Comparison of ENCODE assay signal across 8 mouse cellular contexts in genomic region chr6:125377582-125378451, GRCm38 (mm10). TPM values are rescaled to one million over a fixed set of nuclear protein-coding genes. Genes with fewer than 3 reads are reported as not detected.
DNase-seq lines count a peak whose midpoint lies in the region; ATAC-seq and TF ChIP-seq lines count a peak whose summit lies in the region.

No protein-coding gene starts in this region.

- peak; percentile 35 for DNase-seq in hindbrain, embryonic 11.5 days (ENCODE audit: low spot score)
- peak; percentile 33 for DNase-seq in brain, embryonic 14.5 days (ENCODE audit: low read depth)
- DNase-seq in kidney, postnatal 36 days: peak; percentile 95
- peak; percentile 75 to 81 for DNase-seq in urinary bladder, postnatal 4 days (ENCODE audit: low spot score in 2 of 2)
- DNase-seq in right cerebral cortex, postnatal 14 days: no peak

- no peaks in the 10 kb centered on the region for H3K9me3 ChIP-seq in hindbrain, embryonic 11.5 days (ENCODE audit: control insufficient read depth, low read length)
- no peaks in the 10 kb centered on the region for H3K9me3 ChIP-seq in hindbrain, embryonic 16.5 days (ENCODE audit: control insufficient read depth, low read length)
- H3K9me3 ChIP-seq in heart, embryonic 12.5 days (replicated peaks): no peaks in the 10 kb centered on the region

- 0 out of 2 replicates have a peak, but pooled peaks have one; percentile 34 for ATAC-seq in hindbrain, embryonic 11.5 days (ENCODE audit: low FRiP score)
- ATAC-seq in hindbrain, embryonic 16.5 days: no peak
- ATAC-seq in heart, embryonic 12.5 days (ENCODE audit: insufficient number of reproducible peaks, low FRiP score): peak; percentile 29; the same call in 1 of the 2 replicates
- ATAC-seq in megakaryocyte progenitor cell, adult 5-6 weeks (replicated peaks; ENCODE audit: poor library complexity): peak; percentile 94

- H3K27me3 ChIP-seq in hindbrain, embryonic 11.5 days (ENCODE audit: control insufficient read depth, insufficient read depth, low read length): peaks cover 40% of the 10 kb centered on the region
- H3K27me3 ChIP-seq in hindbrain, embryonic 16.5 days (replicated peaks; ENCODE audit: control insufficient read depth, insufficient read depth, low read length): peaks cover 30% of the 10 kb centered on the region
- H3K27me3 ChIP-seq in heart, embryonic 12.5 days (replicated peaks): peaks cover 97% of the 10 kb centered on the region

- no peak for TF ChIP-seq POLR2A in brain, embryonic 14.5 days (IDR thresholded peaks at IDR 0.05; ENCODE audit: borderline replicate concordance, extremely low read depth, insufficient read depth, insufficient read length, poor library complexity, severe bottlenecking)

- H3K4me1 ChIP-seq in hindbrain, embryonic 11.5 days (replicated peaks; ENCODE audit: control insufficient read depth, insufficient read depth, low read length): peaks cover 6% of the 10 kb centered on the region; the same call in 1 of the 2 replicates
- peaks cover 10% of the 10 kb centered on the region for H3K4me1 ChIP-seq in hindbrain, embryonic 16.5 days (ENCODE audit: control insufficient read depth, insufficient read depth, low read depth, low read length)
- peaks cover 25% of the 10 kb centered on the region for H3K4me1 ChIP-seq in heart, embryonic 12.5 days (replicated peaks)

- TF ChIP-seq CTCF in brain, embryonic 14.5 days (IDR thresholded peaks at IDR 0.05; ENCODE audit: borderline replicate concordance, extremely low read depth, insufficient read depth, insufficient read length): no peak

- no peak overlapping the region for H3K9ac ChIP-seq in hindbrain, embryonic 11.5 days (ENCODE audit: low read depth, low read length)
- H3K9ac ChIP-seq in hindbrain, embryonic 16.5 days (ENCODE audit: low read depth, low read length): no peak overlapping the region
- H3K9ac ChIP-seq in heart, embryonic 12.5 days: no peak overlapping the region

- no peak overlapping the region for H3K4me3 ChIP-seq in hindbrain, embryonic 11.5 days (ENCODE audit: low read depth, low read length)
- no peak overlapping the region for H3K4me3 ChIP-seq in hindbrain, embryonic 16.5 days (ENCODE audit: low read length)
- H3K4me3 ChIP-seq in heart, embryonic 12.5 days: no peak overlapping the region

- no peak overlapping the region for H3K4me2 ChIP-seq in hindbrain, embryonic 11.5 days (replicated peaks; ENCODE audit: low read depth, low read length)
- H3K4me2 ChIP-seq in hindbrain, embryonic 16.5 days (ENCODE audit: low read length): no peak overlapping the region; the same call in 1 of the 2 replicates
- H3K4me2 ChIP-seq in heart, embryonic 12.5 days: peak overlapping the region; percentile 5

- no peaks in the 10 kb centered on the region for H3K36me3 ChIP-seq in hindbrain, embryonic 11.5 days (ENCODE audit: control insufficient read depth, insufficient read depth, low read length)
- H3K36me3 ChIP-seq in hindbrain, embryonic 16.5 days (ENCODE audit: control insufficient read depth, insufficient read depth, low read length): no peaks in the 10 kb centered on the region
- no peaks in the 10 kb centered on the region for H3K36me3 ChIP-seq in heart, embryonic 12.5 days

- H3K27ac ChIP-seq in hindbrain, embryonic 11.5 days (ENCODE audit: low read depth, low read length): no peak overlapping the region
- no peak overlapping the region for H3K27ac ChIP-seq in hindbrain, embryonic 16.5 days (ENCODE audit: low read depth, low read length)
- H3K27ac ChIP-seq in heart, embryonic 12.5 days (ENCODE audit: poor library complexity, severe bottlenecking): no peak overlapping the region

- 34% methylated on average over 16 of the region's 16 CpGs for WGBS in hindbrain, embryonic 11.5 days
- WGBS in hindbrain, embryonic 16.5 days: 36% methylated on average over 16 of the region's 16 CpGs
- 35% methylated on average over 16 of the region's 16 CpGs for WGBS in heart, embryonic 12.5 days

RNA-seq across cellular contexts. Expression of gene Plekhg6, which starts 2.8 kb away (rescaled TPM):
- polyA plus RNA-seq in hindbrain, embryonic 11.5 days (2014; fragmentation: Nextera tagmentation; extraction: Ambion mirVana): 0.06 and 0.19 TPM in 2 replicates
- 0.30 and 0.41 TPM in 2 replicates for polyA plus RNA-seq in hindbrain, embryonic 16.5 days (2015; fragmentation: Nextera tagmentation; extraction: Ambion mirVana)
- polyA plus RNA-seq in brain, embryonic 14.5 days (2012; rRNA removed): 0.13 and 0.23 TPM in 2 replicates
- polyA plus RNA-seq in heart, embryonic 12.5 days (2016; fragmentation: Nextera tagmentation; extraction: Ambion mirVana): not detected in 2 replicates
- not detected in 2 replicates for total RNA-seq in megakaryocyte progenitor cell, adult 5-6 weeks (2015)
- total RNA-seq in megakaryocyte progenitor cell, adult 5-6 weeks (2017): not detected in 2 replicates

RNA-seq across cellular contexts. Expression of gene Tnfrsf1a, which starts 28.7 kb away (rescaled TPM):
- polyA plus RNA-seq in hindbrain, embryonic 11.5 days (2014; fragmentation: Nextera tagmentation; extraction: Ambion mirVana): 25.2 and 25.9 TPM in 2 replicates
- 15.1 and 18.3 TPM in 2 replicates for polyA plus RNA-seq in hindbrain, embryonic 16.5 days (2015; fragmentation: Nextera tagmentation; extraction: Ambion mirVana)
- 18.5 and 19.4 TPM in 2 replicates for polyA plus RNA-seq in brain, embryonic 14.5 days (2012; rRNA removed)
- polyA plus RNA-seq in heart, embryonic 12.5 days (2016; fragmentation: Nextera tagmentation; extraction: Ambion mirVana): 37.2 and 37.9 TPM in 2 replicates
- total RNA-seq in megakaryocyte progenitor cell, adult 5-6 weeks (2015): 56.9 and 61.8 TPM in 2 replicates
- total RNA-seq in megakaryocyte progenitor cell, adult 5-6 weeks (2017): 56.6 and 57.1 TPM in 2 replicates

RNA-seq across cellular contexts. Expression of gene Scnn1a, which starts 57.4 kb away (rescaled TPM):
- 0.45 and 0.96 TPM in 2 replicates for polyA plus RNA-seq in hindbrain, embryonic 11.5 days (2014; fragmentation: Nextera tagmentation; extraction: Ambion mirVana)
- polyA plus RNA-seq in hindbrain, embryonic 16.5 days (2015; fragmentation: Nextera tagmentation; extraction: Ambion mirVana): 0.69 and 0.70 TPM in 2 replicates
- 0.54 and 0.62 TPM in 2 replicates for polyA plus RNA-seq in brain, embryonic 14.5 days (2012; rRNA removed)
- 0.70 and 0.80 TPM in 2 replicates for polyA plus RNA-seq in heart, embryonic 12.5 days (2016; fragmentation: Nextera tagmentation; extraction: Ambion mirVana)
- total RNA-seq in megakaryocyte progenitor cell, adult 5-6 weeks (2015): 21.8 and 22.9 TPM in 2 replicates
- 0.75 and 1.7 TPM in 2 replicates for total RNA-seq in megakaryocyte progenitor cell, adult 5-6 weeks (2017)
